Mouse (Mus musculus) urinary bladder, postnatal 4 days (tissue): Measurements from ENCODE around the gene Eprs.
"Not testable (repeated sequence)": the region's sequence is repeated elsewhere in the genome, so short reads cannot be mapped to it uniquely, and the experiment has no call there.

Experiments used
- DNase-seq, 2 experiments: peaks; one replicate each; pipeline ENCODE4 v3.0.0; 2021 to 2022; ENCODE audit warnings: low spot score in 2 of 2

Gene Eprs

DNA sequence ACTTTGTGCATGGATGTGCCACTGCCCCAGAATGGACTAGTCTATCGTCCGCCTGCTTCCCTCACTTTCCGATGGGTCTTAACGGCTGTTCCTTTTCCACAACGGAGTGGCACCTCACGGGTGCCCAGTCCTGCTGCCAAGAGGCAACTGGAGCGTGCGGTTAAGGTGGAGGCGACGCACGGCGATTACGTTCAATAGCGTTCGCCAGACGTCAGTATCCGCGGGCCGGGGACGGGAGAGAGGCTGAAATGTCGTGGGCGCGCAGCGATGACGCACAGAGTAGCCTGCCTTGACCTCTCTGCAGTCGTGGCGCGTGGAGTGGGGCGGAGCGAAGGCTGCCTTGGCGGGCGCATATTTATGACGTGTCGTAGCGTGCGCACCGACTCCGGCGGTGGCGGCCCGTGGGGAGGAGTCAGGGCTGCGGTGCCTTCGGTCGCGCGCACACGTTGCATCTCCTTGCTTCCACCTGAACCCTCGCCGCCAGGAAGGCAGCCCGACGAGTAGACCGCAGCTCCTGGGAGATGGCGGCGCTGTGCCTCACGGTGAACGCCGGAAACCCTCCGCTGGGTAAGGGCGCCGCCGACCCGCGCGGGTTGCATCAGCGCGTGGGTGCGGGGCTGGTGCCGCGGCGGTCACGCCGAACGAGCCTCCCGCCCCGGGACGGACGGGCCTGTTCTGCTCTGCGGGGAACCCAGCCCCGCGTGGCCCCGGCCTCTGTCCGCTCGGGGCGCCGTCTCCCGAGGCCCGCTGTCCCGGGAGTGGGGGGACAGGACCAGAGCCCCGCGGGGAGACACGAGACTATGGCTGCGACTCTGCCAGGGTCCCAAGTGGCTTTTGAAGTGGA lies at the start of gene Eprs:
Gene Eprs (plus strand): TSS at position 368 of the 844 bp plus-strand sequence.
- peak; percentile 98 to 99 for DNase-seq

GRCm38 (mm10) chr1:185314546-185314945 lies 48.3 kb upstream of the Eprs start:
- peak in 1 of 2 experiments; percentile 54 for DNase-seq

GRCm38 (mm10) chr1:185315846-185316568 lies 46.8 kb upstream of the Eprs start:
- peak in 1 of 2 experiments; percentile 16 for DNase-seq

GRCm38 (mm10) chr1:185327754-185328345 lies 35.0 kb upstream of the Eprs start:
- not testable (repeated sequence) for DNase-seq

GRCm38 (mm10) chr1:185328721-185329610 lies 33.9 kb upstream of the Eprs start, which contains the start of gene Iars2:
TSS of gene Iars2 (minus strand) at chr1:185329396.
- DNase-seq: peak; percentile 86 to 90

- no peak for DNase-seq
These were observed 33.0 kb upstream of the Eprs start for GRCm38 (mm10) chr1:185329851-185330250.

GRCm38 (mm10) chr1:185331364-185331763 lies 31.5 kb upstream of the Eprs start:
- no peak for DNase-seq

- DNase-seq: peak; percentile 86
These were observed 30.8 kb upstream of the Eprs start, which contains the start of gene Bpnt1 for GRCm38 (mm10) chr1:185331983-185332430. TSS of gene Bpnt1 (plus strand) at chr1:185332149.

- DNase-seq: no peak
These were observed 29.2 kb upstream of the Eprs start for GRCm38 (mm10) chr1:185333651-185334050.

DNA sequence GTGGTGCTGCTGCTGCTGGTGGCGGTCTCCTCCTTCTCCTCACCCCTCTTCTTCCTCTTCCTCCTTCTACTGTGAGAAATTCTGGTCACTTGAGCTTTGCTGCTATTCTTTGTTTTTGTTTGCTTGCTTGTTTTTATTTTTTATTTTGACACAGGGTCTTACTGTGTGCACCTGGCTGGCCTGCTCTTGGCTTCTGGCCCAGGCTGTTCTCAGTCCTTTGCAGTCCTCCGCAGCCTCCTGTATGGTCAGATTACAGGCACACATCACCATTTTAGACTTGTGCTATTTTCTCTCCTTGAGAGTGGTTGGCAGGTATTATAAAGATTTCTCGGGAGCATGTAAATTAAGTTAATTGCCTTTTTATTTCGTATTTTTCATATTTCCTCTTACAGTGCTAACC lies 28.7 kb upstream of the Eprs start:
- DNase-seq: no peak

- DNase-seq: no peak
These were observed 27.5 kb upstream of the Eprs start for GRCm38 (mm10) chr1:185335231-185335765.

GRCm38 (mm10) chr1:185336535-185336934 lies 26.3 kb upstream of the Eprs start:
- DNase-seq: no peak

DNA sequence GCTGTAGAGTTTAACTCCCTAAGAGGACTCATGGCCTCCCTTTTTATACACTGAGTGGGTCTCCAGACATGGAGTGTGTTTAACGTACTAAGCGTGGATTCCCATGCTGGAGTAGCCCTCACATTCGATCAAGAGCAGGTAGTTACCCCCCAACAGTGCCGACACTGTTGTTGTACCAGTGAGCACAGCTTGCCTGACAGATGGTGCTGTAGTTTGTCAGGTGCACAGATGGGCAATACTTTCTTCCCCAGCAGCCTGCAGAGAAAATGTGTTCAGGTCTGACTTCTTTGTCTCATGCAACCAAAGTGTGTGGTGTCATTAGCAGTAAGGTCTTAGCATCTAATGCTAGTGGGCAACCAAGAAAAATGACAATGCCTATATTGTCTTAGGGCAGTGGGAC lies 20.4 kb upstream of the Eprs start:
- no peak for DNase-seq

DNA sequence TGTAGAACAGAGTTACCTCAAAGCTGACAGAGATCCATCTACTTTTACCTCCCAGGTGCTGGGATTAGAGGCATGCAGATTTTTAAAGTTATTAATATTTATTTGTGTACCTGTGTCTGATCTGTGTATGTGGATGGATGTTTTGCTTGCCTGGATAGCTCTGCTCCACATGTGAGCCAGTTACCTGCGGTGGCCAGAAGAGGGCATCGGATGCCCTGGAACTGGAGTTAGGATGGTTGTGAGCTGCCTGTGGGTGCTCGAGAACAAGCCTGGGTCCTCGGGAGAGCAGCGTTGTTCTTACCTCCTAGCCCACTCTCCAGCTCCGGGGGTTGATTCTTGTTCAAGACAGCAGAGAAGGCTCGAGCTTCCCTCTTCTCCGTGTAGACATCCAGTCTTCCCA lies 19.4 kb upstream of the Eprs start:
- DNase-seq: no peak

- DNase-seq: no peak
These were observed 16.7 kb upstream of the Eprs start for GRCm38 (mm10) chr1:185346188-185346587.

DNA sequence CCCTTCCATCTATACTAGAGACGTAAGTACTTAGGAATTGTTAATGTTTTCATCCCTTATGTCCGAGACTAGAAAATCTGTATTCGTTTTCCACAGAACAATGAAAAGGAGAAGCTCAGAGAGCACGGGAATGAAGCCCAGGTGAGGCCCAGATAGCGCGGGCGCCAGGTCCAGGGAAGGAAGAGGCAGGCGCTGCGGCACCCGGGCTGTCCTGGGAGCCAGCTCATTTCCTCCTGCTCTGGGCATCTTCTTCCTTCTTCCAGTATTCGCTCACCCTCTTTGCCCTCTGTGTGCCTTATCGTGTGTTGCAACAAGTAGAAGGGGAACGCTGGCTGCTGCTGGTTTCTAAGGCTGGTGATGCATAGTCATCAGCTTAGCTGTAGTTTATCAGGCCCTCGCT lies 13.1 kb upstream of the Eprs start:
- DNase-seq: no peak

DNA sequence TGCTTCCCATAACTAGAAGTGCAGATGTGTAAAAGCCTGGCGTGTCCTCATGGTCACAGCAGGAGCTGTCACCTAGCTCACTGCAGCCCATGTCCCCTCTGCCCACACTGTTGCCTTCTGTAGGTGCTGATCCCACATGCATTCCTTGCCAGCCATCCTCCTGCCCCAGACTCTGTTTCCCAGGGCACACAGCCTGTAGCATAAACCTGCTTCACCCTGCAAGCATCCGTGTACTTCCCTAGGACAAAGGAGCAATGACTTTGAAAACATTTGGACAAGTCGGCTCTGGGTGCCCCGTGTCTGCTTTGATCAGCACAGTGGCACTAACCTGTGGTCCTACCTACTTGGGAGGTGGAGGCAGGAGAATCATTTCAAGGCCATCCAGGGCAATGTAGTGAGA lies 12.2 kb upstream of the Eprs start:
- DNase-seq: no peak

- DNase-seq: no peak
These were observed 10.7 kb upstream of the Eprs start for GRCm38 (mm10) chr1:185352151-185352550.

GRCm38 (mm10) chr1:185353351-185353750 lies 9.5 kb upstream of the Eprs start:
- DNase-seq: no peak

- DNase-seq: no peak
These were observed 8.1 kb upstream of the Eprs start for GRCm38 (mm10) chr1:185354731-185355130.

DNA sequence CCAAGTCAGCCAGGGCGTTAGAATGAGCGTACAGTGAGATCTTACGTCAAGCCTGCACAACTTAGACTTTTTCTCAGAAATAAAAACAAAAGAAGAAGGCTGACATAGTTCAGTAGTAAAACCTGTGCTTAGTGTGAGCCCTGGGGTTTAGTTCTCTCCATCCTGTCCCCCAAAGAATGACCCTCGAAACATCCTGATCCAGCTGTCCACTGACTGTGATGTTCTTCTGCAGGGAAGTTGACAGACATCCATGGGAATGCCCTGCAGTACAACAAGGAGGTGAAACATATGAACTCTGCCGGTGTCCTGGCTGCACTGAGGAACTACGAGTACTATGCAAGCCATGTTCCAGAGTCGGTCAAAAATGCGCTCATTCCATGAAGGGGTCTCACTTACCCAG lies 6.6 kb upstream of the Eprs start:
- no peak for DNase-seq
